Mouse (Mus musculus) gastrocnemius, postnatal 14 days (tissue): ENCODE measurements around the gene Gm42742. TPM values are rescaled to one million over a fixed set of nuclear protein-coding genes. Genes with fewer than 3 reads are reported as not detected.
A peak's percentile ranks its signal among the peaks of the same experiment; 100 is the strongest.

ENCODE experiments used
- DNase-seq: peaks from one replicate; pipeline ENCODE4 v3.0.0; 2021; ENCODE audit warnings: mixed read lengths
- intact Hi-C: fragments of 180-260 bp; cut with DNase I; formaldehyde crosslinking; loops from one replicate; pipeline ENCODE4 v1.15.1; 2025; ENCODE audit warnings: low total_unique reads
- total RNA-seq, 2 experiments: library from RNA; stranded (reverse); gene quantifications; 2 replicates each; pipeline ENCODE4 v1.2.3; 2021

Gene Gm42742
- total RNA-seq, 2 experiments from 2014 or later = 11.1 to 11.6 TPM

GRCm38 (mm10) chr7:127008239-127009019, 12.5 kb downstream of the Gm42742 start:
- intact Hi-C loops = no loop called here
- DNase-seq = peak; percentile 76

GRCm38 (mm10) chr7:127007313-127008024, 13.4 kb downstream of the Gm42742 start:
- no peak for DNase-seq
- intact Hi-C loops = no loop called here

- intact Hi-C loops = no loop called here
- DNase-seq = no peak
Observed at GRCm38 (mm10) chr7:127004122-127004875, 16.6 kb downstream of the Gm42742 start.

- DNase-seq = no peak
- intact Hi-C loops = no loop called here
Observed at GRCm38 (mm10) chr7:127003620-127004019, 17.3 kb downstream of the Gm42742 start.

GRCm38 (mm10) chr7:126999568-126999967, 21.3 kb downstream of the Gm42742 start:
- intact Hi-C loops = no loop called here
- no peak for DNase-seq

GRCm38 (mm10) chr7:126996449-126996848, 24.4 kb downstream of the Gm42742 start:
- DNase-seq = no peak
- intact Hi-C loops = no loop called here

GRCm38 (mm10) chr7:126988816-126989215, 32.1 kb downstream of the Gm42742 start:
- intact Hi-C loops = loop anchor here (10.0 kb wide), 1 partner anchor 116 kb away; no protein-coding TSS in a partner anchor
- DNase-seq = no peak

GRCm38 (mm10) chr7:126986319-126986718, 34.6 kb downstream of the Gm42742 start:
- intact Hi-C loops = loop anchor here (10.0 kb wide), 1 partner anchor 118 kb away; no protein-coding TSS in a partner anchor
- DNase-seq = peak; percentile 72

- peak; percentile 21 for DNase-seq
- intact Hi-C loops = loop anchor here (10.0 kb wide), 1 partner anchor 120 kb away; no protein-coding TSS in a partner anchor
Observed at GRCm38 (mm10) chr7:126984667-126985444, 36.0 kb downstream of the Gm42742 start.

GRCm38 (mm10) chr7:126983113-126983512, 37.8 kb downstream of the Gm42742 start:
- intact Hi-C loops = loop anchor here (10.0 kb wide), 1 partner anchor 122 kb away; no protein-coding TSS in a partner anchor

GRCm38 (mm10) chr7:126982054-126982453, 38.8 kb downstream of the Gm42742 start:
- DNase-seq = no peak
- intact Hi-C loops = loop anchor here (10.0 kb wide), 1 partner anchor 123 kb away; no protein-coding TSS in a partner anchor

More at GRCm38 (mm10) chr7:126983113-126983512, 37.8 kb downstream of the Gm42742 start:
- no peak for DNase-seq

- DNase-seq = no peak
- intact Hi-C loops = loop anchor here (10.0 kb wide), 1 partner anchor 123 kb away; no protein-coding TSS in a partner anchor
Observed at GRCm38 (mm10) chr7:126981601-126982000, 39.3 kb downstream of the Gm42742 start.

- no peak for DNase-seq
- intact Hi-C loops = no loop called here
Observed at GRCm38 (mm10) chr7:126978841-126979240, 42.1 kb downstream of the Gm42742 start.

GRCm38 (mm10) chr7:126976878-126977459, 43.9 kb downstream of the Gm42742 start:
- intact Hi-C loops = no loop called here
- no peak for DNase-seq

GRCm38 (mm10) chr7:126975950-126976866, 44.7 kb downstream of the Gm42742 start, which contains the start of gene Cdiptos:
Gene Cdiptos (minus strand): TSS chr7:126976098.
- intact Hi-C loops = no loop called here

GRCm38 (mm10) chr7:126975893-126975949, 45.2 kb downstream of the Gm42742 start, which contains the start of gene Cdipt:
Gene Cdipt (plus strand): TSS chr7:126975914.
- intact Hi-C loops = no loop called here
- no peak for DNase-seq

More at GRCm38 (mm10) chr7:126975950-126976866, 44.7 kb downstream of the Gm42742 start, which contains the start of gene Cdiptos:
- DNase-seq = peak; percentile 96

GRCm38 (mm10) chr7:126975493-126975892, 45.4 kb downstream of the Gm42742 start:
- DNase-seq = no peak
- intact Hi-C loops = no loop called here

- no peak for DNase-seq
- intact Hi-C loops = no loop called here
Observed at GRCm38 (mm10) chr7:126967361-126967760, 53.5 kb downstream of the Gm42742 start.
